Mouse (Mus musculus) hematopoietic stem cell, adult 5-6 weeks (primary cell): ENCODE results near the gene Rnf150. TPM values are rescaled to one million over a fixed set of nuclear protein-coding genes. Genes with fewer than 3 reads are reported as not detected.

Source experiments
- ATAC-seq, 2 experiments: fragments of 125-278 bp in 1 of 2; replicated peaks in 1 of 2; 2 replicates each; pipeline ENCODE4 v1.8.0; 2016 to 2017; ENCODE audit warnings: inconsistent platforms in 2 of 2, mild to moderate bottlenecking in 2 of 2, moderate number of reproducible peaks in 2 of 2, low read depth in 1 of 2, moderate TSS enrichment in 1 of 2; ENCODE audit not compliant: low FRiP score in 2 of 2, poor library complexity in 2 of 2, severe bottlenecking in 2 of 2, insufficient read depth in 1 of 2, low TSS enrichment in 1 of 2
- total RNA-seq: library from RNA; stranded (forward); fragments of 172-1452, 232-1000 nt; gene quantifications from 2 replicates; pipeline ENCODE4 v1.2.3, GENCODE M21; 2017

The Rnf150 gene
- total RNA-seq, 1 experiment from 2014 or later, result 9.4 TPM

DNA sequence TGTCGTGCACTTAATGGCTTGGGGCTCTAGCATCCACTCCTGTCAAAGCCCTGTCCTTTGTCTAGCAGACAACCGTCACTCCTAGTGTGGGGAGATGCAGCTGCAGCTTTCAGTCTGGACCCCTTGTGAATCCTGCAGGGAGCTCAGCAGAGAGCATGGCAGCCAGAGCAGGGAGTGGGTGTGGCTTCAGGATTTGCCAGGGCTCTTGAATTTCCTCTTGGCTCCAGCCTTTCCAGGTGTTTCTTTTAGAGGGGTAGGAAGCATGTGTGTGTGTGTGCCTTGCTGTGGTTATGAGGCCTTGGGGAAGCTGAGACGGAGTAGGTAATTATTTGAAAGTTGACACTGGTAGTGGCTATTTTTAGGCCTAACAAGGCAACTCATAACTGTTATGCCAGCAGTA is 106.8 kb downstream of the Rnf150 start:
- ATAC-seq, result no peak

DNA sequence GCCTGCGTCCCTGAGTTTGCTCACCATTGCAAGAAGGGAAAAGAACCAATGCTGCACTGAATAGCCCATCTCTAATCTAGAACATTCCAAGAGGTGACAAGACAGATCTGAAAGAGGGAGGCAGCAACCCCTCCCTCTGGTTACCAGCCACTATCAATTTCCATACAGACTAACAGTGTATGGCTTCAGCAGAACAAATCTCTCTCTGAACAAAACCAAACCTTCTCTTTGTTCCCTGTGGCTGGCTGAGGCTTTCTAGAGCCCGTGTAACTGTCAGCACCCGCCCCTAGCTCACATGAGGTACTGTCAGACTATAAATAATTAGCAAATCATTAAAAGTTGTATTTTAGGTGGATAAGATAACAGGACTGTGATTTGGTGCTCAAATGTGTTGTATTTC is 109.7 kb downstream of the Rnf150 start:
- no peak for ATAC-seq

DNA sequence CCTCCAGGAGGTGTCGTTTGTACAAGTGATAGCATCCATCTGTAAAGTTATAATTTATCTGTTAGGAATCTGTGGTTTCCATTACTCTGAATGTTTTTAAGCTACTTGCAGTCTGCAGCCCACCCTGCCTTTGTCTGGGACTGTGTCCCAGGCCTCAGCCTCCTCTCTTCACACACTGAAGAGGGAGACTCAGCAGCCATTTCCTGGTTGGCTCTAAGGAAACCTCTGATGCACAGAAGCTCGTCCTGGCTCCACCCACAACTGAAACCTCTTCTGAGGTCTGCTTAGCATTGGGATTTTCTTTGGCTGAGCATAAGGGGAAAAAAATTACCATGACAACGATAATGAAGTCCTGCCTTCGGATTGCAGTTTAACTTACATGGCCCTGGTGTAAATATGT is 110.2 kb downstream of the Rnf150 start:
- ATAC-seq, result no peak

DNA sequence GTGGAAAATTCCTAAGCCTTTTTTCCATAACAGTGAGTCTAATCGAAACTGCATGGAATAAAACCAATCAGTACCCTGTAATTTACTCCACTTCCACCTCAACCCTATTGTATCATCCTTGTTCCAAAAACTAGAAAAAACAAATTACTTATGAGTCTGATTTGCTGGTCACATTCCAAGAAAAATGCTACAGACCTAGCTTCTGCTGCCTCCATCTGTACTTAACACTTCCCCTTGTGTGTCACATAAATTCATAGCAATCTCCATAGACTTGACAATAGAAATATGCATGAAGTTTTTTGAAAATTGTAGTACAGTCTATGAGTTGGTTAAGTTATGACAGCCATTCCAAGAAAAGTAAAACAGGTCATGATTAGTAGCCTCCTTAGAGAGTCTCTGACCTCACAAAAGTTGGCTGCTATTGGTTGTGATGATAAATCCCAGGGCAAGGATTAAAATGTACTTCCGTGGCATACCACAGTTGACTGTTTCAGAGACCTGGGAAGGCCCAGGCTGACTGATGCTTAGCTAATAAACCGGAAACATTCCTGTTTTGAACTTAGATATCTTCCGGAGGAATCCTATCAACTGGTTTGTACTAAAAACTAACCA is 118.2 kb downstream of the Rnf150 start:
- ATAC-seq, result no peak

DNA sequence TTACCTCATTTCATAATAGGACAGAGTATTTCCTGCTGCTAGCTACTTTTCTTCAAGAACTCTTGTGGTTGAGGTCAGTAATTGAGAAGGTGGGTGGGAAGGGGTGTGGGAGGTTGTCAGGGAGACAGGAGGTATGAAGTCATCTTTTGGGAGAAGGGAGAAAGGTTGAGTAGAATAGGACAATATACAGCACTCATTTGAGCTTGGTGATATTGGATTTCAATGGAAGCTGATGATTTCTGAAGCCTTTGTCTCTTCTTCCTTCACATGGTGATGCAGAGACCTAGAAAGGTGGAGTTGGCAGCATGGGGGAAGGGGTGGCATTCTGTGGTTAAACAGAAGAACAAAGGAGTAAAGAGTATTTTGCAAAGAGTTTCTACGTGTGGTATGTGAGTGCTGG is 119.7 kb downstream of the Rnf150 start:
- ATAC-seq, result 0 out of 4 replicates have a peak, but pooled peaks of 1 of the 2 experiments have one; percentile 37

DNA sequence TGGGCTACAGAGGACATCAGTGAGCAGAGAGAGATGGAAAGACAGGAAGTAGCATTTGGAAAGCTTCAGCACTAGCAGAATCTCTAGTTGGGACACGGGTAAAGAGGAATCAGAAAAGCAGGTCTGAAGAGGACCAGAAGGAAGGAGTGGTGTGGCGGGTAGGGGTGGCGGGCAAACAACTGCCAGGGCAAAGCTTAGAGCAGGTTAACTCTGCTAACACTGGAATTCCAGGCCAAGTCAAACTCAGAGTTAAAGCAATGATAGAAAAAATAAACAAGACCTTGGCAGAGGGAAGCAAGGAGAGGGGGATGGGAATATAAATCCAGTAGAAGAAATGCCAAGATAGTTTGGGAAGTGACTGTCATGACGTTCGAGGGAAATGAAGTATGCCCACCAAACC is 120.1 kb downstream of the Rnf150 start:
- no peak for ATAC-seq

DNA sequence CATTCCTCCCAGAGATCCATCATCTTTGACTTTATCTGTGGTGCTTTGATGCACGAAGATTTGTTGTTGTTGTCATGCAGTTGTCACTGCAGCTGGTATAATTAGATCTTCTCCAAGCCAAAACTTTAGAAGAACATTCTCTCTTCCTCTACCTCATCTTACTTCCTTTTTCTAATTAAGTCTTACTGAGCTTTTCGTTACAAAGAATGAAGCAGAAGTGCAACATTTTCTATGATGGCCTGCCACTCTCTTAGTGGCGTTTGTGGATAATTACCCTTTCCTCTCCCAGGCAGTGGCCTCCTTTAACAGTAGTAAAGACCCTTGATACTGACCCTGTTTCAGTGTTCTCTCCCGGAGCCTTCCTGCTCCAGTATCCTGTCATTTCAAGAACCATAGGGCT is 128.9 kb downstream of the Rnf150 start:
- no peak for ATAC-seq

DNA sequence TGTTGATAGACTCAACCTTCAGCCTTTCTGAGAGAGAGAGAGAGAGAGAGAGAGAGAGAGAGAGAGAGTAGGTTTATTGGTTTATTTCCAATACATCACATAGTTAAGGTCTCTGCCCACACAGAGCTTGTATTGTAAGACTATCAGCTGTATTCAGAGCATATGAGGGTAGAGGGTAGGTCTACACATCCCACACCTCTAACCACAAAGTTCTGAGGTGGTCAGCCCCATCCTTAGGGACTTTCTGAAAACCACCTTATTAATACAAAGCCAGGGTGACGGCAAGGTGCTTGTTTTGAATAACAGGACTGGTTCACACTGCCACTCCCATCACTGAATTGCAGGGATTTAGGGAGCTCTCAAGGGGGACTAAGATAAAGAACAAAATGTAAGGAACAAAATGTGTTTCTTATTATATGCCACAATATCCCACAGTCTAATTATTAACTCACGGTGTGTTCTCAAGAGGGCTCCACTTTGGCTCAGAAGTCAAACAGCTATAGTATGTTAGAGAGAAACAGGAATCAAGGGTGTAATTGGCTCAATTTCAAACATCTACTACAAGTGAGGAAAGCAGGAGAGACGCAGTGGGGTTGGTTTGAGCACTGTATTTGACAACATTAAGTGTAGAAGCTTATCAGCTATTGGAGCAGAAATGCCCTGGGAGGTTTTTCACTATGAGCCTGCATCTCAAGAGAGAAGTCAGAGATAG is 132.7 kb downstream of the Rnf150 start:
- ATAC-seq, result no peak

DNA sequence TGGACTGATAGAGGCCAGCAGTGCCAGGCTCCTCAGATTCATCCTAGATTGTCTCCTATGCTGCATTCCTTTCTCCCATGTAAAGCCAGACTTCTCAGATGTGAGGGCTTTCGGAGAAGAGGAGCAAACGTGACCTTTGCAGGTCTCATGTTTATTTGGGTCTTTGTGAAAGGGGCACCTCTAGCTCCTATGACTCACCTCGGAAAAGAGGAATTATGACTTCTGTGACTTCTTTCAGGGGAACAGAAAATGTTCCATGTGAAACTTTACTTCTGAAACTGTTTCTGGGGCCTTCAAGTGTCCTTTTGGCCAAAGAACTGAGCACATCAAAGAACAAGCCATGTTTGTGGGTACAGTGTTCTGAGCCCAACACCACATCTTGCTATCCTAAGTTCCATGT is 133.7 kb downstream of the Rnf150 start:
- ATAC-seq, result no peak

DNA sequence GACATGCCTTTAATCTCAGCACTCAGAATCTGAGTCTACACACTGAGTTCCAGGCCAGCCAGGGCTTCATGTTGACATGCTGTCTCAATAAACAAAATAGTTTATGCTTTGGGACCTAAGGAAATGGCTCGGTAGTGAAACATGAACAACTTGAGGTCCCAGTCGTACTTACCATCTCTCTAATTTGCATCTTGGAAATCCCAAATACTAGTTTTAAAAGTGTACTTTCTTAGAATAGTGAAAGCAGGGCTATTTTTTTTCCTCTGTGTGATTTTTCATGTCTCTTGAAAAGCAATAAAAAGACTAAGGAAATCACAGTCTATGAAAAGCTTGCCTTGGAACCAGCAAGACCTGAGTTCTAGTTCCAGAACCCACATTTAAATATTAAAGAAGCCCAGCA is 135.6 kb downstream of the Rnf150 start:
- ATAC-seq, result no peak

DNA sequence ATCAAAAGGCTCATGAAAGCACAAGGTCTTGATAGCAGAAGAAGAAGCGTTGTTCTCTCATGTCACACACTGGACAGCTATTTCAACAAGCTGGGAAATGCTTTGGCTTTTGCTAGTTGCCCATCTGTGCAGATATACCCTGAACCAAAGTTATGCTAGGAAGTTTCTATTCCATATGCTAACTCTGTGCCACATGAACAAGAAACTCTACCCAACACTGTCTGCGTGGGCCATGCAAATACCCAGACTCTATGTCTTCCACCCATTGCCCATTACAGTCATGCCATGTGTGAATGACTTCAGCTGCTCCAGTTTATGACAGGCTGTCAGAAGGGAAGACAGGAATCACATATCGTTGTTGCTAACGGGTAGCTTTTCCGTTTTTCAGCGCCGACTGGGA is 140.0 kb downstream of the Rnf150 start:
- ATAC-seq, result no peak

DNA sequence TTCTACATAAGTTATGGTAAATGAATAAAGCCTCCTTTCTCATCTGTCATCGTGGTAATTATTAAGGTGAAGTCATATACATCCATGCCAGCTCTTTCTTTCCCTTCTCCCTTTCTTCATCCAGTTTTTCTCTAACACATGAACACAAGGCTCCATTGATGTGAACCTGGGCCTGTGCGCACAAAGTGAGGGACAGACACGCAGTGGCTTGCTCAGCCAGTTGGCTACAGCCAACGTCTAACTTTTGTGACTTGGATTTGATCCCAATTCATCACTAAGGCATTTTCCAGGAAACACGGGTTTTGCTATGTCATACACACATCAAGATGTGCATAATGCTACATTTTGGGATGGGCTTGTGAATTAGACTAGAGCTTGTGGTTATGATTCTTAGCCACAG is 146.3 kb downstream of the Rnf150 start:
- no peak for ATAC-seq

DNA sequence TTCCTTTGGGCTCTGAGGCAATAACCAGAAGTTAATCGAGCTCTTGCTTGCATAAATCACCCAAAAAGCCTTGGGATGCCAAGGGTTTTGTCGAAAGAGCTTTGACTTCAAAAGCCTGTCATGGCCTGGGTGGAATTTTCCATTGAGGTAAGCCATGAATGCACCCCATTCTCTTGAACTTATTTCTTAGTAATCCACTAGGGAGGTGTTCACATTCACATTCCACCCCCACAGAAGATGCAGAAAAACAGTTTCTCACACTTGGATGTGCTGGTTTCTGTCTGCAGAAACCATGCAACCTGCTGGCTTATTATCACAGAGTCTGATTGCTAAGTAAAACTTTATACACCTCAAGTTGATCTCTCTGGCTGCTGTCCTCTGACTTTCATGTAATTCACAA is 148.1 kb downstream of the Rnf150 start:
- ATAC-seq, result no peak

DNA sequence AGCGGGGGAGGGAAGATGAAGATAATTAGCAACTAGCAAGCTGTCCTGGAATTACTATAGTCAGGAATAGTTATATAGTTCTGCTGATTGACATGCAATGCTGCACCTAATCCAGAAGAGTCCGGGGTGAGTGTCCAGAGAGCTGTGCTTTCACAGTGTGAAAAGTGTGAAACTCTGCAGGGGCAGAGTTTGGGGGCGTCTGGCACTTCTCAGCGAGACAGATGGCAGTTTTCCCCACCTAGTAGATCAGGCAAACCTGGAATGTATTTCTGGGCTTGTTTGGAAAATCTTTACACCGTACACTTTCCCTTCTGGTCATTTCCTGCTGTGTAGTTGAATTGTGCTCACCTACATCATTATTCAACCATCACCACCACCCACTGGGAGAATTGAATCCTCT is 148.6 kb downstream of the Rnf150 start:
- no peak for ATAC-seq

DNA sequence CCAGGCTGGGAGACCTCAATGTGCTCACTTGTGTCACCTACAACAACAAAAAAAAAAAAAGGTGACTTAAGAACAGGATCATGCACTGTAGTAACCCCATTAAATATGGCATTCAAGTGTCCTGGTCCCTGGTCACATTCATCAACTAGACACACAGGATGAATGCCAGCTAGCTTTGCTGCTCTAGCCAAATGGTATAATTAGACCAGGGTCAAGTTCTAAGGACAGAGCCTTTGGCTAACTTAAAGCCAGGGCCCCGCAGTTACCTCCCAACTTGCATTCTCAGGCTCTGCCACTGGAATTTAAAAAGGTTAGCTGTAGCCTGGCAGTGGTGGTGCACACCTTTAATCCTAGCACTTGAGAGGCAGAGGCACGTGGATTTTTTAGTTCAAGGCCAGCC is 165.1 kb downstream of the Rnf150 start:
- ATAC-seq, result no peak

DNA sequence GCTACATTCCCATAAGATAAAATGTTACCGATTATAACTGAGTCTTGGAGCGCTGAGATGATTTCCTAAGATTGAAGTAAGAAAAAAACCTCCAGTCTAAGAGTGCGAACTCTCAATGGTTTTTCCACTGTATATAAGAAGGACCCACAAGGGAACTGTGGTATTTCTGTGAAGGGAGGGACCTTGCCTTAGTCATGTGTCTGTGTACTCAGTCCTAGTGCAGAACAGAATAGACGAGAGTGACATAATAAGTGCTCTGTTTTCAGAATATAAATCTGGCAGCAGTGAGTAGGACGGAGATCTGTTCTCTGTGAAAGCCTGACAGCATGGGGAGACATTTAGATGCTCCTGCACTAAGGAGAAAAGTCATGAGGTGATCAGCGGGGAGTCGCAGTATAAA is 169.6 kb downstream of the Rnf150 start:
- no peak for ATAC-seq

DNA sequence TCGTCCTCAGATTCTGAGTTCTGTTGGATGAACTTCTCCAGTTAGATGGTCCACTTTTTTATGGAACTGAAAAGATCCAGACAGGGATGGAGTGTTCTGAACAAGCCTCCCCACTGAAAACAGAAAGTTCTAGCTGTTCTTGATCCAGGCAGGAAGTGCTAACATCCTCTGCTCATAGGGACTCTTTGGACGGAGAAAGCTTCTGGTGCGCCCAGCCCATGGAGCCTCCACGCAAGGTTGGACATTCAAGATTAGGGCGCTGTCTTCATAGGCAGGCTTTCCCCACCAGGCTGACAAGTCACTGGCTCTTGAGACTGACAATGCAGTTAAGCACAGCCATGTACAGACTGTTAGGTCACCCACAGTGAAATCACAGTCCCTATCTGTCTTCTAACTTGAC is 172.0 kb downstream of the Rnf150 start:
- ATAC-seq, result no peak

DNA sequence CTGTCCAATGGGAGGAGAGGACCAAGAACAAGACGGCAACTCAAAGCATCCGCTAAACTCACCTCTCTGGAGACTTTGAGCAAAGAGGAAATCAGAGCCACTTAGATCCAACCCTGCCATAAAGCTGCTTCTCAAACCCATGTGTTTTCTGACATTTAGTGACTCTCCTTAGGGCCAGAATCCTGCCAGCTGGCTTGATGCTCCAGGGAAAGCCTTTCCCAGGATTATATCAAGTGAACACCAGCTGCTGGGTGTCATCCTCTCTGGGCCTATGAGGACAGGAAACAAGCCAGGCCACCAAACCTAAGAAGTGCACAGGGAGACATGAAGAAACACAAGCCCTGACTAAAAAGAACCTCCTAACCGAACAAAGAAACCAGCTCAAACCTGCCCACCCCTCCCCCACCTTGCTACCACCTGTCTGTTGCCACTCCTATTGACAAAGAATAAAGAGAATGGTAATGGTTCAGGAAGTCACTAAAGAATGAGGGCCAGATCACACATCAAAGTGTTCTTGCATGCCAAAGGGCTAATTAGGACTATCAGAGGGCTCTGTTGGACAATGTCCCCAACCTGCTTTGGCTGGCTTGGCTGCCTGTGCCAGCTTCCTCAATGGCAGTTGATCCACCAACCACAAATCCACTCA is 173.5 kb downstream of the Rnf150 start:
- no peak for ATAC-seq

DNA sequence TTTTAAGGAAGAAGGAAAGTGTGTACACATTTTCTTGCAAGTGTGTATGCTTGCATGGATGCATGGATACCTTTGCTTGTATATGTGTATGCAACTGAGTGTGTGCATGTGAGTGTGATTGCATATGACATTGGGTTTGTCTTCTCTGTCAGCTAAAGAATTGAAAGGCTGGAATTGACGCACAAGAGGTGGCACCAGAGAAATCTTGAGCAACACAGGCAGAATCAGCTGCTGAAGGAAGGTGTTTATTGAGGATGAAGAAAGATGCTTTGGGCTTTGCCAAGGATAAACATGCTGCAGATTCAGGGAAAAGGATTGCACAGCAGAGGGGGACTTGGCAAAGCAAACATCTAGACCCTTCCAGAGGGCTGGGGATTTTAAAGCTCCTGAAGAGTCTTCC is 174.2 kb downstream of the Rnf150 start:
- no peak for ATAC-seq
